Mouse (Mus musculus) mesoderm, embryonic 11.5 days (tissue): ENCODE measurements at regions not wholly inside any gene's neighbourhood (a gene's known extent, or its start where the extent isn't known, plus 50 kb on each side); places are given as distances from the start of the nearest gene placed in this dataset.
A peak's percentile ranks its signal among the peaks of the same experiment; 100 is the strongest.

ENCODE experiments used
- DNase-seq: peaks from one replicate; pipeline ENCODE4 v3.0.0-alpha.2; 2012; ENCODE audit warnings: low read depth, low spot score

- no peak for DNase-seq
These were observed 5953.1 kb downstream of the 9330182O14Rik start for GRCm38 (mm10) chr15:46087307-46087706.

- peak; percentile 8 for DNase-seq
These were observed 5991.7 kb downstream of the 9330182O14Rik start for GRCm38 (mm10) chr15:46125718-46126373.
